Comparison of ENCODE assay signal across 1 mouse cellular context in the genomic region with DNA sequence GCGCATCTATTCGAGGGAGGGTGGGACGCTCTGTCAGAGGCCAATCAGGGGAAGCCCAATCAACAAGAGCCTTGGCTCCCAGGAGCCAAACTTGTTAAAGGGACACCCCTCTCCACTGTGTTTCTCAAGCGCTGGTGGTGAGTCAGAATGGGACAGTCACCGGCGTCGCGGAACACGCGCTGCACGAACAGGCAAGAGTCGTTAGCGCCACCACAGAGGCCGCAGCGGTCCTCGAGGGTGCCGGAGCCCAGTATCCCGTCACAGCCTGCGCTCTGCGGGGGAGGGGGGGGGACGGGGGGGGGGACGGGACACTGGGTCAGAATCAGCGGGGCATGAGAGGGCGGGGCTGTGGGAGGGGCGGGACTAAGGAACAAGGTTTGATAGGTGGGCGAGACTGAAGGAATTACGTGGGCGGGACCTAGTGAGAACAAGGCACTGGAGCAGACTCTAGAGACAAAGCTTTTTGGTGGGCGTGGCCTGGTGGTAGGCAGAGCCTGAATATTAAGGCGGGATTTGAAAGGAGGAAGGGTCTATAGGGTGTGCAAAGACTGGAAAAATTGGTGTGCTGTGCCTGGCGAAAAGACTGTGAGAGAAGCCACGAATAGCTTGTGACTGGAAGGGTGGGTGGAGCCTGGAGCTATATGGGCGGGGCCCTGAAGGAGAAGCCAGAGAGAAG.
TF ChIP-seq lines count a peak whose summit lies in the region.

No protein-coding gene starts in this region.

TF ChIP-seq in MEL, 35 proteins besides CTCF, POLR2A, EP300 and RAD21:
- TF ChIP-seq MXI1 (IDR thresholded peaks at IDR 0.05; ENCODE audit: low read depth, low read length): no peak; the same call in 1 of the 2 replicates
- TF ChIP-seq MYB (IDR thresholded peaks at IDR 0.05; ENCODE audit: low read depth, low read length): no peak
- TF ChIP-seq RCOR1 (IDR thresholded peaks at IDR 0.05; ENCODE audit: low read depth, low read length): no peak
- TF ChIP-seq MYC (IDR thresholded peaks at IDR 0.05; ENCODE audit: low read depth, low read length): no peak
- TF ChIP-seq CHD2 (IDR thresholded peaks at IDR 0.05; ENCODE audit: low read length): no peak
- no peak for TF ChIP-seq TAL1 (IDR thresholded peaks at IDR 0.05; ENCODE audit: low read length)
- TF ChIP-seq MAX (IDR thresholded peaks at IDR 0.05; ENCODE audit: low read length): no peak
- no peak for TF ChIP-seq USF2 (IDR thresholded peaks at IDR 0.05; ENCODE audit: borderline replicate concordance in 1 of 2, insufficient read depth in 1 of 2, low read depth in 1 of 2, low read length in 2 of 2)
- no peak for TF ChIP-seq SMC3 (IDR thresholded peaks at IDR 0.05; ENCODE audit: low read depth, low read length)
- no peak for TF ChIP-seq MAZ (IDR thresholded peaks at IDR 0.05; ENCODE audit: low read depth, low read length)
- TF ChIP-seq CHD1 (IDR thresholded peaks at IDR 0.05; ENCODE audit: low read depth, low read length): no peak
- no peak for TF ChIP-seq MEF2A (IDR thresholded peaks at IDR 0.05; ENCODE audit: extremely low read depth, insufficient replicate concordance, low read depth, low read length, poor library complexity, severe bottlenecking)
- no peak for TF ChIP-seq HCFC1 (IDR thresholded peaks at IDR 0.05; ENCODE audit: low read depth, low read length)
- no peak for TF ChIP-seq TCF12 (IDR thresholded peaks at IDR 0.05; ENCODE audit: low read depth, low read length)
- TF ChIP-seq NRF1 (IDR thresholded peaks at IDR 0.05; ENCODE audit: insufficient read depth, low read depth, low read length, poor library complexity, severe bottlenecking): no peak
- no peak for TF ChIP-seq ZC3H11A (IDR thresholded peaks at IDR 0.05; ENCODE audit: low read depth, low read length)
